Mouse (Mus musculus) lung, postnatal 14 days (tissue): ENCODE data around the gene Coq9.
"Not testable (repeated sequence)": the region's sequence is repeated elsewhere in the genome, so short reads cannot be mapped to it uniquely, and the experiment has no call there.

Experiments used
- DNase-seq: peaks from one replicate; pipeline ENCODE4 v3.0.0; 2021

Gene Coq9

GRCm38 (mm10) chr8:94822637-94823560 is 15.2 kb upstream of the Coq9 start:
- peak; percentile 74 for DNase-seq

- no peak for DNase-seq
Measured at GRCm38 (mm10) chr8:94825170-94825569, 13.0 kb upstream of the Coq9 start.

- DNase-seq, result no peak
Measured at GRCm38 (mm10) chr8:94826210-94826609, 11.9 kb upstream of the Coq9 start.

GRCm38 (mm10) chr8:94828284-94828683 is 9.8 kb upstream of the Coq9 start:
- DNase-seq, result no peak

DNA sequence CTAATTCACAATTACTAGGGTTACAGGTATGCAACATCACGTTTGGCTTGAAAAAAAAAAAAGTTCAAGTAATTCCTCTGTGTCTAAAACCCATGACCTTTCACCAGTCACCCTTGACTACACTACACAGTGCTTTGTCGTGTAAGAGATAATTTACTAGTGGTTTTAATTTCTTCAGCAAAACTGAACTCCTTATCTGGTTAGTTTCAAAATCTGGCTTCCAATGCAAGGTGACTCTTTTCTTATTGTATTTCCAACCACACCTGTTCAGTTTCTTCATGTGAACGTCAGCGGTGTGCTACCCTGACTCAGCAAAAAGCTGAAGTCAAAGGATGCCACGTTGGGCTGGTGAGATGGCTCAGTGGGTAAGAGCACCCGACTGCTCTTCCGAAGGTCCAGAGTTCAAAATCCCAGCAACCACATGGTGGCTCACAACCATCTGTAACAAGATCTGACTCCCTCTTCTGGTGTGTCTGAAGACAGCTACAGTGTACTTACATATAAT is 4.2 kb upstream of the Coq9 start:
- DNase-seq, result not testable (repeated sequence)

GRCm38 (mm10) chr8:94835751-94836150 is 2.4 kb upstream of the Coq9 start:
- DNase-seq, result not testable (repeated sequence)

DNA sequence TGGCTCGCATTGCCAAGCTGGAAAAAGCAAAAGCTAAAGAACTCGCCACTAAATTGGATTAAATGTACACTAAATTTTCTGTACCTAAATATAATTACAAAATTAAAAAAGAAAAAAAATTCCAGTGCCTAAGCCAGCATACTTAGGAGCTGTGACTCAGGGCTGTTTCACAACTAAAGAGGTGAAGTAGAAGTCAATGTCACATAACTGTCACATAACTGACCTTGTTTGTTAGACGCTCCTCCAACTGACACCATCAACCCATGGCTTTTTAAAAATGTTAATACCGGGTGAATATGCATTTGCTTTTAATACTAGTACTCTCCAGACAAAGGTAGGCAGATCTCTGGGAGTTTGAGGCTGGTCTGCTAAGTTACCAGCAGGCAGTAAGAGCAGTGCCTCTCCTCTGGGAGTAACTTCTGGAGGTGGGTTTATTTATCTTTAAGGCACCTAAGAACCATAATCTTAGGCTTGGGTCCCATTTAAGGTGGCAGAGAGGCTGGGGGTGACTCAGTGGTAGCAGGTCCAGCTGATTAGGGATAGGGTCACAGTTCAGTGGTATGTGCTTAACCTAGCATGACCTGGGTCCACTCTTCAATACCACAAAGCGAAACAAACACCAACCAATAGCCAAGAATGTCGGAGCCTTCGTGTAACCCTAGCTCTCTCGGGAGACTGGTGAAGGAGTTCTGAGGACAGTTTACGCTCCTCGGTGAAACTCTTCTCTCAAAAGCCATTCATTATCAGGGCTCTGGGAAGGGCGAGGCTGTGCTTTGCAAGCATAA is 1.5 kb upstream of the Coq9 start:
- no peak for DNase-seq

- peak; percentile 77 for DNase-seq
Measured at GRCm38 (mm10) chr8:94838600-94838999, 479 bp downstream of the Coq9 start.

DNA sequence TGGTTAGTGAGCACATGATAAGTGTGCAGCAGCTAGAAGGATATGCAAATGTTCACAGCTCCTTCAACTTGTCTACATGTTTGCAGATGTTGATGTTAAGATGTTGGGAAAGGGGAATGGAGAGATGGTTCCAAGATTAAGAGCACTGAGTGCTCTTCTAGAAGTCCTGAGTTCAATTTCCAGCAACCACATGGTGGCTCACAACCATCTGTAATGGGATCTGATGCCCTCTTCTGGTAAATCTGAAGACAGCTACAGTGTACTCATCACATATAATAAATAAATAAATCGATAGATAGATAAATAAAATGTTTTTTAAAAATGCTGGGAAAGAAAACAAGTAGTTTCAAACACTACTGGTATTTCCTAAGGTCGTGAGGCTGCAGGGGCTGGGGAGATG is 3.1 kb downstream of the Coq9 start:
- no peak for DNase-seq

- no peak for DNase-seq
Measured at GRCm38 (mm10) chr8:94850049-94850448, 11.9 kb downstream of the Coq9 start.

DNA sequence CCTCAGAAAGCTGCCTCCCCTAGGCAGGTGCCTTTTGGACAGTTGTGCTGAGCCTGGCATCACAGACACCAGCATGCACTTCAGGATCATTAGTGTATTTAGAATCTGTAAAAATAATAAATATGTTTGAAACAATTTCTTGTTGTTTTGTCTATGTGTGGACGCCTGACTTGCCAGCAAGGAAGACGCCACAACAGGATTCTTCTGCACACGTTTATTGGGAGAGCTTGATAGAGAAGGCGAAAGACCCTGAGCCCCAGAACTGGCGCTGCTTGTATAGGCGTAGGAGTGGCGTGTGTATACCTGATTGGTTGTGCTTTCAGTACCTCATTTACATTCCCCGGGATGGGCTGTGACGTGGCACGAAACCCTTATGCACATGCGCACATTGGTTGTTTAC is 16.6 kb downstream of the Coq9 start:
- DNase-seq, result not testable (repeated sequence)

- DNase-seq, result no peak
Measured at GRCm38 (mm10) chr8:94857011-94857345, 18.9 kb downstream of the Coq9 start.

DNA sequence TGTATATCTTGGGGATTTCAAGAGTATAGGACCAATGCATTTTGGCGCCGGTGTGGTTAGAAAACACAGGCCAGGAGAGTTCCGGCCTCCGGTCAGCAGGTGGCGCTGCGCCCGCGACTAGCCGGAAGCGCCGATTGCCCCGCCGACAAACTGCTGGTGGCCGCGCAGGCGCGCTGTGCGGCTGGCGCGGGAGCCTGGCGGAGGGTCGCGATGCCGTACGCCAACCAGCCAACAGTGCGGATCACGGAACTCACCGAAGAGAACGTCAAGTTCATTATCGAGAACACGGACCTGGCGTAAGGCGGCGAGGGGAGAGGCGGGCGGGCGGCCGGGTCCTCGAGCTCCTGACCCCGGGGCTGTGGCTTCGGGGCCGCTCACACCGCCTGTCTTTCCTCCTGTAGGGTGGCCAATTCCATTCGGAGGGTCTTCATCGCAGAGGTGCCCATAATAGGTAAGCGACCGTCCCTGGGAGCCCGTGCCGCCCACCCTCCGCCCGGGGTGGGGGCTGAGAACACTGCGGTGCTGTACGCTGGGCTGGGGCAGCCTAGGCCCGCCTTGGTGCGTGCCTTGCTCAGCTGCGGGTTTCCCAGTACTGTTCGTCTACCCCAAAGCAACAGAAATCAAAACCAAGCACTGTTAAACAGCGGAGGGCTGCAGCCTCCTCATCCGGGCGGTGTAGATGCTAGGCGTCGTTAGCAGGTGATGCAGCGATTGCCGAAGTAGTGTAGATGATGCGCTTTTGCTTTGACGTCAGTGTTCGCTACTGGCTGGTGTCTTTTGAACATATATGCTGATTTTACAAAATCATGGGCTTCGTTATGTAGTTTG is 19.4 kb downstream of the Coq9 start, which contains the start of gene Polr2c:
TSS of gene Polr2c (plus strand) at position 105 of the 828 bp plus-strand sequence.
- DNase-seq, result peak; percentile 92

GRCm38 (mm10) chr8:94861352-94861910 is 23.3 kb downstream of the Coq9 start:
- peak; percentile 80 for DNase-seq

GRCm38 (mm10) chr8:94862487-94863220 is 24.5 kb downstream of the Coq9 start:
- DNase-seq, result no peak

- DNase-seq, result no peak
Measured at GRCm38 (mm10) chr8:94863897-94864673, 26.0 kb downstream of the Coq9 start.

- DNase-seq, result no peak
Measured at GRCm38 (mm10) chr8:94865292-94865691, 27.2 kb downstream of the Coq9 start.

DNA sequence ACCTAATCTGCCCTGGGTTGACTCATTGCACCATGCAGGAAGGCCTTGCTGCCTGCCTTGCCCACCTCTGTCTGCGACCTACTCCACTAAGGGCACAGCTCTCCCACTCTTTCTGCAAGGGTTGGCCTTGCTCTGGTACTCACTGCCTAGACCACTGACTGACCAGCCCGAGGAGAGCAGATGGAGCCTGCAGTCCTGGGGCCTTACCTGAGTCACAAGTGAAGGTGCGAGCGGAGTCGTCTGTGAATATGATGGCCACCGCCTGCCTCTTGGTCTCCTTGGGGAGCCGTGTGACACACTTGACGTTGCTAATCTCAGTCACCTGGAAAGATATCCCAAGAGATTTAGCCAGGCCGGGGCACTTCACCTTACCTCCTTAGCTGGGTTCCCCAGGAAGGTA is 28.8 kb downstream of the Coq9 start:
- DNase-seq, result no peak

DNA sequence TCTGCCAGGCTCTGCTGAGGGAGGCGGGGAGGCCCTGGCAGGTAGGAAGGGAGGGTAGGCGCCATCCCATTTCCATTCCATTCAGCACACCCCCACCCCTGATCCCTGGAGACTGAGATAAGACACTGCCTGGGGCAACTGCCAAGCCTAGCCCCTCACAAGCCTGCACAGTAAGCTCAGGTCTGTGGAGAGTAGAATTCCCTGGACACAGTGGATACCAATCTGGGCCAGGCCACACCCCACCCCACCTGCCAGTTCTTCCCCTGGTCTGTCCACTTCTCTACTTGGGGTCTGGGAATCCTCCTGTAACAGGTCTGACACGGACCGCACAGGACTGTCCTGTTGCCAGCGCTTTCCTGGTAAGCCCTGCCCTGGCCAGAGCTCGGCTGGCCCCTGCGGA is 31.0 kb downstream of the Coq9 start:
- DNase-seq, result no peak

- DNase-seq, result no peak
Measured at GRCm38 (mm10) chr8:94870003-94870402, 31.9 kb downstream of the Coq9 start.
